Mouse (Mus musculus): ENCODE data around the gene Arfgap3.

DNA sequence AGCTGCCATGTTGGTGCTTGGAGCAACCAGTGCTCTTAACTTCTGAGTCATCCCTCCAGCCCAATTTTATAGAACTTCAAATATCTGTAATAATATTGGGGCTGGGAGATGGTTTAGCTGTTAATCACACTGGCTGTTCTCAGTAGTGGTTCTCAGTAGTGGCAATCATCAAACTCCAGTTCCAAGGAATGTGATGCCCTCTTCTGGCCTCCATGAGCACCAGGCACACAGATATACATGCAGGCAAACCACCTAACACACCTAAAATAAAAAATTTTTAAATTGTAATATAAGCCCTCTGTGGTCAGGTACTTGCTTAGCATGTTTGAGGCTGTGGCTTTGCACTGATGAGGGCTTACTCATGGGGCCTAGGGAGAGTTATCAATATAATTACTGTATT is 15.7 kb upstream of the Arfgap3 start:
- no peak for TF ChIP-seq POLR2A (IDR thresholded peaks at IDR 0.05; ENCODE audit: borderline replicate concordance, insufficient read depth, low read length)
- TF ChIP-seq CTCF (IDR thresholded peaks at IDR 0.05; ENCODE audit: borderline replicate concordance, insufficient read depth, low read depth, low read length) = no peak

Measured in cerebellum, adult 2 months (tissue).